Mouse (Mus musculus): ENCODE results near the gene Gm10135.

GRCm38 (mm10) chr5:72933026-72933675 lies 41.4 kb downstream of the Gm10135 start:
- TF ChIP-seq POLR2A (IDR thresholded peaks at IDR 0.05; ENCODE audit: extremely low read depth, insufficient read depth, low read length) (no peak), CTCF (IDR thresholded peaks at IDR 0.05; ENCODE audit: low read depth, low read length) (no peak)

Data from liver, adult 2 months (tissue).